Mouse (Mus musculus) CH12.LX (cell line): ENCODE measurements at regions not wholly inside any gene's neighbourhood (a gene's known extent, or its start where the extent isn't known, plus 50 kb on each side); places are given as distances from the start of the nearest gene placed in this dataset.

Experiments used
- CTCF ChIP-seq, 2 experiments: IDR thresholded peaks in 1 of 2; conservative IDR thresholded peaks in 1 of 2; 2 replicates each; pipeline ENCODE4 v1.5.1; 2011 to 2012; ENCODE audit warnings: low read depth in 2 of 2, low read length in 2 of 2, improper control_type of control experiment in 1 of 2, inconsistent platforms in 1 of 2, mild to moderate bottlenecking in 1 of 2, moderate library complexity in 1 of 2
- RCOR1 ChIP-seq: conservative IDR thresholded peaks from 2 replicates; pipeline ENCODE4 v1.6.1; 2012; ENCODE audit warnings: low read depth, mild to moderate bottlenecking, inconsistent platforms, low read length, improper control_type of control experiment
- UBTF ChIP-seq: IDR thresholded peaks from 2 replicates; pipeline ENCODE4 v1.6.1; 2012; ENCODE audit warnings: low read depth, mild to moderate bottlenecking, inconsistent platforms, low read length, improper control_type of control experiment, moderate library complexity

DNA sequence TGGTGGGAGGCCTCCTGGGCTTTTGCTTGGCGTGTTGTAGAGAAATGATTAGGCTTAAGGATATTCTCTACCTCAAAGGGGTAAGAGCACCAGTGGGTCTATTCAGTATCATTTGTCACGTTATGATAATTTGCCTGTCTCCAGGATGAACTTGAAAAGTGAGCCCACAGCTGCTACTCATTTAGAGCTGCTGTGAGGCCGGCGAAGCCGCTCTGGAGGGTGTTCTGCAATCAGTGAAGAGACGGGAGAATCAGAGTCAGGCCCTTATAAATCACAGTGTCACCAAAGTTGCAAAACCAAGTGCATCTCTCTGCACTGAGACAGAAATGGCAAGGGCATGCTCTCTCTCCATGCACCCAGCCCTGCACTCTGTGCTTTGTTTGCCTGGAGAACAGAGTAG, 467.7 kb upstream of the Nrp1 start:
- TF ChIP-seq CTCF (conservative IDR thresholded peaks at IDR 0.05 in 1 of 2, IDR thresholded peaks at IDR 0.05 in 1 of 2; ENCODE audit: low read depth in 2 of 2, low read length in 2 of 2) (no peak), UBTF (no peak), RCOR1 (no peak)
